Mouse (Mus musculus) heart, embryonic 11.5 days (tissue): Measurements from ENCODE around the gene Net1. TPM values are rescaled to one million over a fixed set of nuclear protein-coding genes. Genes with fewer than 3 reads are reported as not detected.
A peak's percentile ranks its signal among the peaks of the same experiment; 100 is the strongest.

ENCODE experiments used
- ATAC-seq: fragments of 200-750 bp; cut with Nextera tagmentation; replicated peaks from 2 replicates; pipeline ENCODE4 v1.8.0; 2017; ENCODE audit warnings: moderate library complexity; ENCODE audit not compliant: insufficient number of reproducible peaks, low FRiP score, low TSS enrichment
- H3K27ac ChIP-seq: fragments of 300-500 bp; sonication (generic); 2 replicates; pipeline ENCODE4 v1.5.1; 2014; ENCODE audit warnings: mild to moderate bottlenecking, low read depth, low read length
- H3K27me3 ChIP-seq: fragments of 300-500 bp; sonication (generic); 2 replicates; pipeline ENCODE4 v1.6.1; 2014; ENCODE audit warnings: mild to moderate bottlenecking, low read length, mixed read lengths; ENCODE audit not compliant: control insufficient read depth, insufficient read depth
- H3K36me3 ChIP-seq: fragments of 300-500 bp; sonication (generic); 2 replicates; pipeline ENCODE4 v1.6.1; 2014; ENCODE audit warnings: mild to moderate bottlenecking, low read length, moderate library complexity, mixed read lengths; ENCODE audit not compliant: control insufficient read depth, insufficient read depth
- H3K4me1 ChIP-seq: fragments of 300-500 bp; sonication (generic); 2 replicates; pipeline ENCODE4 v1.6.1; 2014; ENCODE audit warnings: low read length; ENCODE audit not compliant: control insufficient read depth, insufficient read depth
- H3K4me2 ChIP-seq: fragments of 300-500 bp; sonication (generic); 2 replicates; pipeline ENCODE4 v1.6.1; 2014; ENCODE audit warnings: mild to moderate bottlenecking, moderate library complexity
- H3K4me3 ChIP-seq: fragments of 300-500 bp; sonication (generic); 2 replicates; pipeline ENCODE4 v1.5.1; 2014; ENCODE audit warnings: low read depth, low read length
- H3K9ac ChIP-seq: fragments of 300-500 bp; sonication (generic); 2 replicates; pipeline ENCODE4 v1.6.1; 2014; ENCODE audit warnings: mild to moderate bottlenecking, low read depth, low read length, moderate library complexity
- H3K9me3 ChIP-seq: fragments of 300-500 bp; sonication (generic); replicated peaks from 2 replicates; pipeline ENCODE4 v1.6.1; 2016; ENCODE audit warnings: low read length; ENCODE audit not compliant: control insufficient read depth
- WGBS: fragments of 180-500 bp; shearing (Covaris S2); extraction: QIAGEN DNeasy Blood & Tissue Kit; methylation state at CpG from one replicate; pipeline ENCODE4 v1.1.7; 2014; ENCODE audit not compliant: insufficient replicate concordance; 5-methylcytosine and 5-hydroxymethylcytosine counted together
- polyA plus RNA-seq: library from polyadenylated mRNA; unstranded; fragments of >200 nt; fragmentation: Nextera tagmentation; extraction: Ambion mirVana; gene quantifications from 2 replicates; pipeline ENCODE4 v1.2.1, GENCODE M21; 2014

Gene Net1
- polyA plus RNA-seq, 1 experiment from 2014 or later, result 47.9 TPM

GRCm38 (mm10) chr13:3895397-3895980 lies 22.5 kb downstream of the Net1 start:
- peaks cover 4% of the 10 kb centered on the region for H3K4me1 ChIP-seq
- no peak overlapping the region for H3K4me2 ChIP-seq
- H3K9ac ChIP-seq, result 0 out of 2 replicates have a peak overlapping the region, but pooled peaks have one; percentile 3
- WGBS, result 71% methylated on average over 8 of the region's 8 CpGs
- 0 out of 2 replicates have a peak, but pooled peaks cover 3% of the 10 kb centered on the region for H3K36me3 ChIP-seq
- H3K27ac ChIP-seq, result peak overlapping the region; percentile 22; the same call in 1 of the 2 replicates
- H3K9me3 ChIP-seq, result no peaks in the 10 kb centered on the region
- no peaks in the 10 kb centered on the region for H3K27me3 ChIP-seq
- no peak overlapping the region for H3K4me3 ChIP-seq
- no peak for ATAC-seq

- Histone ChIP-seq H3K27me3 (no peaks in the 10 kb centered on the region), H3K4me1 (peaks cover 4% of the 10 kb centered on the region), H3K27ac (no peak overlapping the region), H3K9ac (no peak overlapping the region), H3K9me3 (no peaks in the 10 kb centered on the region), H3K36me3 (0 out of 2 replicates have a peak, but pooled peaks cover 3% of the 10 kb centered on the region), H3K4me2 (no peak overlapping the region), H3K4me3 (no peak overlapping the region)
- WGBS, result 73% methylated on average over 8 of the region's 8 CpGs
- no peak for ATAC-seq
Observed at GRCm38 (mm10) chr13:3894549-3894948, 23.5 kb downstream of the Net1 start.

- H3K9me3 ChIP-seq, result no peaks in the 10 kb centered on the region
- H3K27me3 ChIP-seq, result no peaks in the 10 kb centered on the region
- H3K4me3 ChIP-seq, result peak overlapping the region; percentile 71
- H3K27ac ChIP-seq, result peak overlapping the region; percentile 78
- peaks cover 7% of the 10 kb centered on the region for H3K36me3 ChIP-seq
- peak; percentile 99 for ATAC-seq
- WGBS, result under 1% methylated on average over 35 of the region's 35 CpGs
- H3K4me2 ChIP-seq, result peak overlapping the region; percentile 72
- H3K4me1 ChIP-seq, result peaks cover 4% of the 10 kb centered on the region
- peak overlapping the region; percentile 88 for H3K9ac ChIP-seq
Observed at GRCm38 (mm10) chr13:3893126-3893734, 24.8 kb downstream of the Net1 start.

GRCm38 (mm10) chr13:3892601-3893000 lies 25.4 kb downstream of the Net1 start:
- Histone ChIP-seq H3K9me3 (no peaks in the 10 kb centered on the region), H3K9ac (peak overlapping the region; percentile 76), H3K4me1 (peaks cover 4% of the 10 kb centered on the region), H3K4me3 (peak overlapping the region; percentile 71), H3K27ac (no peak overlapping the region), H3K27me3 (no peaks in the 10 kb centered on the region), H3K4me2 (peak overlapping the region; percentile 72), H3K36me3 (peaks cover 12% of the 10 kb centered on the region)
- WGBS, result 12% methylated on average over 7 of the region's 7 CpGs
- ATAC-seq, result no peak

GRCm38 (mm10) chr13:3891479-3892087 lies 26.4 kb downstream of the Net1 start:
- H3K4me3 ChIP-seq, result peak overlapping the region; percentile 71
- no peaks in the 10 kb centered on the region for H3K9me3 ChIP-seq
- peaks cover 4% of the 10 kb centered on the region for H3K4me1 ChIP-seq
- no peaks in the 10 kb centered on the region for H3K27me3 ChIP-seq
- peaks cover 21% of the 10 kb centered on the region for H3K36me3 ChIP-seq
- ATAC-seq, result no peak
- H3K27ac ChIP-seq, result no peak overlapping the region
- H3K9ac ChIP-seq, result peak overlapping the region; percentile 76
- H3K4me2 ChIP-seq, result peak overlapping the region; percentile 72
- 43% methylated on average over 8 of the region's 8 CpGs for WGBS

- Histone ChIP-seq H3K27me3 (no peaks in the 10 kb centered on the region), H3K27ac (no peak overlapping the region), H3K4me1 (peaks cover 4% of the 10 kb centered on the region), H3K36me3 (peaks cover 32% of the 10 kb centered on the region), H3K4me2 (no peak overlapping the region), H3K9ac (no peak overlapping the region), H3K4me3 (no peak overlapping the region), H3K9me3 (no peaks in the 10 kb centered on the region)
- no peak for ATAC-seq
- WGBS, result 59% methylated on average over 8 of the region's 8 CpGs
Observed at GRCm38 (mm10) chr13:3890061-3890460, 28.0 kb downstream of the Net1 start.

- Histone ChIP-seq H3K9ac (no peak overlapping the region), H3K4me1 (peaks cover 4% of the 10 kb centered on the region), H3K4me3 (no peak overlapping the region), H3K36me3 (peaks cover 39% of the 10 kb centered on the region), H3K9me3 (no peaks in the 10 kb centered on the region), H3K27ac (no peak overlapping the region), H3K27me3 (no peaks in the 10 kb centered on the region), H3K4me2 (no peak overlapping the region)
- WGBS, result 84% methylated on average over 3 of the region's 3 CpGs
- ATAC-seq, result no peak
Observed at GRCm38 (mm10) chr13:3889111-3889510, 28.9 kb downstream of the Net1 start.

GRCm38 (mm10) chr13:3886663-3887062 lies 31.4 kb downstream of the Net1 start:
- 92% methylated on average over 7 of the region's 7 CpGs for WGBS
- Histone ChIP-seq H3K27ac (no peak overlapping the region), H3K4me1 (peaks cover 4% of the 10 kb centered on the region), H3K9me3 (no peaks in the 10 kb centered on the region), H3K27me3 (no peaks in the 10 kb centered on the region), H3K9ac (no peak overlapping the region), H3K4me2 (no peak overlapping the region), H3K36me3 (peaks cover 45% of the 10 kb centered on the region), H3K4me3 (no peak overlapping the region)
- ATAC-seq, result no peak
